Mouse (Mus musculus) CD8-positive naive resting alpha-beta T cell, adult 57 days (primary cell): ENCODE measurements around the gene Gm17334. TPM values are rescaled to one million over a fixed set of nuclear protein-coding genes. Genes with fewer than 3 reads are reported as not detected.

Source experiments
- total RNA-seq: library from RNA; stranded (reverse); gene quantifications from one replicate; pipeline ENCODE4 v1.2.4, GENCODE M21; 2023

The Gm17334 gene
- total RNA-seq: 1.8 TPM

GRCm38 (mm10) chr11:53773087-53773486 is at the start of gene Gm17334:
Gm17334 (minus strand) TSS chr11:53773187.

GRCm38 (mm10) chr11:53769760-53770124 is 3.2 kb downstream of the Gm17334 start, which contains the start of gene Irf1:
Irf1 (plus strand) TSS chr11:53770014.

Other genes starting within 250 kb of the Gm17334 start
- 3.5 TPM for gene Kif3a, start 205.8 kb downstream of the Gm17334 start, total RNA-seq
- not detected for gene Il4, start 154.5 kb downstream of the Gm17334 start, total RNA-seq
- not detected for gene Il13, start 138.5 kb downstream of the Gm17334 start, total RNA-seq
- gene Rad50, start 65.9 kb downstream of the Gm17334 start, total RNA-seq: 27.4 TPM
- gene Il5, start 52.4 kb downstream of the Gm17334 start, total RNA-seq: not detected
- 280 TPM for gene Irf1, start 3.2 kb downstream of the Gm17334 start, total RNA-seq
- 24.2 TPM for gene Gm12216, start 86.1 kb upstream of the Gm17334 start, total RNA-seq
- gene Slc22a5, start 118.5 kb upstream of the Gm17334 start, total RNA-seq: 11.7 TPM
- gene Slc22a21, start 207.1 kb upstream of the Gm17334 start, total RNA-seq: 0.98 TPM